Mouse (Mus musculus): ENCODE measurements around the gene Pcbp4. TPM values are rescaled to one million over a fixed set of nuclear protein-coding genes. Genes with fewer than 3 reads are reported as not detected.

The Pcbp4 gene
- 45.2 and 66.2 TPM in 2 replicates for polyA plus RNA-seq (2015; fragmentation: Nextera tagmentation; extraction: Ambion mirVana)

GRCm38 (mm10) chr9:106453271-106454070, at the start of gene Pcbp4:
Gene Pcbp4, plus strand, starts transcription at chr9:106453291.

DNA sequence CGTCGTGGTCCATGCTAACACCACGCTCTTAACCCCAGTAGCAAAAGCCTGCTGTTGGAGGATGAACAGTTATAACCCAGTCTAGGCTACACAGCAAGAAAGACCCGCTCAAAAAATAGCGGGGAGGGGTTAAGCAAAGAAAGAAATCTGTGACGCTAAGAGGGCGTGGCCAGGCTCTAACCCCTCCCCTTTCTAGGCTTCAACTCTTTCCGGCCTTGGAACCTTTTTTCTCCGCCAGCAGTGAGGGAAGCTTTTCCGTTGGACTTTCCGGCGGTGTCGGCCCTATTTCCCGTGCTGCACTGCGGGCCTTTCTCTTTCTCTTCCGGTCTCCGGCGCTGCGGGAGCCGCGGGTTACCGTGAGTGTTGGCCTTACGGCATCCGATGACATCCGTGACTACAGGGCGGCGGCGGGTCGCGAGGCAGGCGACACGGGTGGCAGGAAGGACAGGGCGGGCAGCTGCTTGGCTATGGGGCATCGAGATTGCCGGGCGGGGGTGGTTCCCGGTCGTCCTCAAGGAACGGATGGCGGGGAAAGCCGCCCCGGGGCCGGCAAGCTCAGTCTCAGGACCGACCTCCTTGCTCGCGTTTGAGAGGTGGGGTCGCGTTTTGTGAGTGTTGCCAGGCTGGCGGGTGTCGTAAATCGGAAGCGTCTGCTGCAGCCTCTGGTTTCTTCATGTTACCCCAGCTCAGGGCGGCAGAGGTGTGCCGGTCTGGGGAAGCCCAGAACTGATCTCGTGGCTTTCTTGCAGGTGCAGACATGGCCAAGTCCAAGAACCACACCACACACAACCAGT, 23.7 kb upstream of the Pcbp4 start, which contains the start of gene Rpl29:
Rpl29 (plus strand) TSS at position 234 of the 794 bp plus-strand sequence.

DNA sequence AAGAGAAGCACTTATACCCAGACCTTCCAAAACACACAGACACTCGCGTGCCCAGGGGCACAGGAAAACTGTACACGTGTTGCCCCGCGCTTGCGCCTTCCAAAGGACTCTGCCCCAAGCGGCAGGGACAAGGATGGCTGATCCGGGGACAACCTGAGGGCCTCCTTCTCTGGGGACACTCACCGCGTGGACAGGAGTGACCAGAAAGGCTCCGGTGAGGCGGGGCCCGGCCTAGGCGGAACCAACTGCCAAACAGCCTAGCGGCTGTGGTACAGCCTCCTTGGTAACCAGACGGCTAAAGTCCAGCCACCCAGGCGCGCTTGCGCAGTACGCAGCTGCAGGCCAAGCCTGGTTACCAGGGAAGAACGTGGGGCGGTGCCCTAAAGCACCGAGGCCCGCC, 5.7 kb upstream of the Pcbp4 start, which contains the start of the genes Abhd14b and Abhd14a:
Abhd14b (plus strand) TSS at position 112 of the 400 bp plus-strand sequence.
Abhd14a (minus strand) TSS at position 331 of the 400 bp plus-strand sequence.

DNA sequence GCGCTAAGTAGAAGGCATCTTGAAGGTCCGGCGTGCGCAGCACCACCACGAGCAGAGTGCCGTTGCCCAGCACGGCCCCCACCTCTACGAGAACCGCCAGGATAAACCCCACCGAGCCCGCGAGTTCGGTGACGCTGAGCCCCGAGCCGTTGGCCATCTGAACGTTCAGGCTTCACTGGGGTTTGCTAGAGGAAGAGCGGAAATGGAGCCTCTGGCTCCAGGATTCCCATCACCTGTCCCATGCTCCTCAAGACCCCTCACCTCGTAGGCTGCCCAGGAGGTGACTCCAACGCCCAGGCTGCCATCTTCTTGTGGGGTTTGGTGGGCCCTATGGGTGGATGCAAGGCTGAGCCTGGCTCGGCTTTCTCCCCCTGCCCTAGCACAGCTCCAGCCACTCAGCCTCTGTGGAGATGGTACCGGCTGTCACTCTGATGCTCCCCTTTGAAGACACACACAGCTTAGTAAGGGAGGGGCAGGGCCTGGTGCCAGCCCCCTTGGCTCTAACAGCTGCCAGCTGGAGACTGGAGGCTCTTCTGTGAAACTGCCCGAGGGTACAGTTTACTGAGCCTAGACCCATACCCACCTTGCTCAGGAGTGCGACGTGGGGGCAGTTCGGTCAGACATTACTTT, 12.6 kb downstream of the Pcbp4 start, which contains the start of gene Gpr62:
Gpr62 (minus strand) TSS at position 368 of the 630 bp plus-strand sequence.

GRCm38 (mm10) chr9:106475663-106476001, 22.5 kb downstream of the Pcbp4 start, which contains the start of gene Rrp9:
Gene Rrp9, plus strand, starts transcription at chr9:106475963.

DNA sequence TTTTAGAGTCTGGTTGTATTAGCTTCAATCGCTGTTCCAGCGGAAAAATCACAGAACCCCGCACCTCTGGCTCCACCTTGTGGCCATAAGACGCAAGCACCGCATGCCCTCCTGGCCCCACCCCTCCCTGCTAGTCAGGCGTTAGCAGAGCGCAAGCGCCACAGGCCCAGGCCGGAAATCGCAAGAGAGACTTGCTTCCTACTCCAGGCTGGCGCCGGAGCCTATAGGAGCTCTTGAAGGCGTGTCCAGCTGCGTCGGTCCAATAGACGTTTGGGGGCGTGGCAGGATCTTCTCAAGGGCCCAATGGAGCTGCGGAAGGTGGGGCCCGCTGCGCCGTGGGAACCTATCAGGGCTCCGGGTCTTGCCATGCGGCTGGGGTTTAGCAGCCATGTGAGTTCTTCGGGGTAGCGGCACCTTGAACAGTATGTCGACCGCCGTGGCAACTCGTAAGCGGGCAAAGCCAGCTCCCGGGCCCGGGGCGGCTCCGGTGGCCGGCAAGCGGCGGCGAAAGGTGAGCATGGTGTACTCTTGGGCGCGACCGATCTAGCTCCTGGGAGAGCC, 23.9 kb downstream of the Pcbp4 start, which contains the start of gene Parp3:
Parp3 (minus strand) TSS at position 26 of the 561 bp plus-strand sequence.

GRCm38 (mm10) chr9:106499667-106500066, 46.6 kb downstream of the Pcbp4 start, which contains the start of gene Iqcf1:
Gene Iqcf1, plus strand, starts transcription at chr9:106499967.

Other genes starting within 250 kb of the Pcbp4 start
- gene Tlr9, start 230.7 kb upstream of the Pcbp4 start, polyA plus RNA-seq (2015; fragmentation: Nextera tagmentation; extraction: Ambion mirVana), result 0.03 and 0.14 TPM in 2 replicates
- 145 and 416 TPM in 2 replicates for gene Alas1, start 204.6 kb upstream of the Pcbp4 start, polyA plus RNA-seq (2015; fragmentation: Nextera tagmentation; extraction: Ambion mirVana)
- 7.5 and 13.4 TPM in 2 replicates for gene Poc1a, start 172.2 kb upstream of the Pcbp4 start, polyA plus RNA-seq (2015; fragmentation: Nextera tagmentation; extraction: Ambion mirVana)
- gene Dusp7, start 84.7 kb upstream of the Pcbp4 start, polyA plus RNA-seq (2015; fragmentation: Nextera tagmentation; extraction: Ambion mirVana), result 7.9 and 12.0 TPM in 2 replicates
- 778 and 779 TPM in 2 replicates for gene Rpl29, start 23.8 kb upstream of the Pcbp4 start, polyA plus RNA-seq (2015; fragmentation: Nextera tagmentation; extraction: Ambion mirVana)
- gene Acy1, start 15.0 kb upstream of the Pcbp4 start, polyA plus RNA-seq (2015; fragmentation: Nextera tagmentation; extraction: Ambion mirVana), result 23.8 and 25.2 TPM in 2 replicates
- gene Abhd14b, start 5.8 kb upstream of the Pcbp4 start, polyA plus RNA-seq (2015; fragmentation: Nextera tagmentation; extraction: Ambion mirVana), result 19.9 and 31.6 TPM in 2 replicates
- 38.1 and 42.1 TPM in 2 replicates for gene Abhd14a, start 5.6 kb upstream of the Pcbp4 start, polyA plus RNA-seq (2015; fragmentation: Nextera tagmentation; extraction: Ambion mirVana)
- gene Gpr62, start 12.6 kb downstream of the Pcbp4 start, polyA plus RNA-seq (2015; fragmentation: Nextera tagmentation; extraction: Ambion mirVana), result 0.81 and 1.2 TPM in 2 replicates
- 23.9 and 29.5 TPM in 2 replicates for gene Rrp9, start 22.7 kb downstream of the Pcbp4 start, polyA plus RNA-seq (2015; fragmentation: Nextera tagmentation; extraction: Ambion mirVana)
- gene Parp3, start 23.7 kb downstream of the Pcbp4 start, polyA plus RNA-seq (2015; fragmentation: Nextera tagmentation; extraction: Ambion mirVana), result 12.7 and 13.4 TPM in 2 replicates
- gene Iqcf1, start 46.7 kb downstream of the Pcbp4 start, polyA plus RNA-seq (2015; fragmentation: Nextera tagmentation; extraction: Ambion mirVana), result not detected in 2 replicates
- gene Iqcf5, start 61.3 kb downstream of the Pcbp4 start, polyA plus RNA-seq (2015; fragmentation: Nextera tagmentation; extraction: Ambion mirVana), result not detected in 2 replicates
- not detected in 2 replicates for gene Iqcf3, start 108.3 kb downstream of the Pcbp4 start, polyA plus RNA-seq (2015; fragmentation: Nextera tagmentation; extraction: Ambion mirVana)
- not detected in 2 replicates for gene Iqcf4, start 117.7 kb downstream of the Pcbp4 start, polyA plus RNA-seq (2015; fragmentation: Nextera tagmentation; extraction: Ambion mirVana)
- not detected in 2 replicates for gene Iqcf6, start 173.3 kb downstream of the Pcbp4 start, polyA plus RNA-seq (2015; fragmentation: Nextera tagmentation; extraction: Ambion mirVana)
- gene Grm2, start 202.8 kb downstream of the Pcbp4 start, polyA plus RNA-seq (2015; fragmentation: Nextera tagmentation; extraction: Ambion mirVana), result not detected in 2 replicates
- gene Tex264, start 232.6 kb downstream of the Pcbp4 start, polyA plus RNA-seq (2015; fragmentation: Nextera tagmentation; extraction: Ambion mirVana), result 85.4 and 117 TPM in 2 replicates